ENCODE assay signal across 15 mouse cellular contexts in the genomic region with DNA sequence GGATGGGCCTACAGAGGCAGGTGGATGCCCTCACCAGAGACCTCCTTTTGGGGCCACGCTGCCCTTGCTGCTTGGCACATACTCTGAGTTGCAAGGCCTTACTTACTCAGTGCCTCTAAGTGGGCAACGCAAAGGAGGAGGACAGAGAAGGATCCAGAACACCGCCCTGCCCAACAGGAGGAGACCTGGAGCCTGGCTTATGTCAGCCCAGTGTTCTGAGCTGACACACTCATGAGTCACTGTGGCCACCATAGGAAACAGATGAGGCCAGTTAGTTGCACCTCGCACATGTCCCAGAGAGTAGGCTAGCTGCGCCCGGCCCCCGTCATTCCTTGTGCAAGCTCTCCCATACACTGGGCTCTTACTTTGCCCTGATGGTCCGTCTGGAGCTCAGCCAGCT.
"Had no signal": no experiment of that assay in that cellular context is flagged by ENCODE, and none has a peak within 500 bp of the region (broad histone marks: within the 10 kb centered on the region; RNA-seq: fewer than 3 reads in every experiment).

No protein-coding gene starts in this region.

- DNase-seq: liver, postnatal 0 days; lung, adult 2 months; lung, postnatal 14 days; lung, postnatal 36 days; right cerebral cortex, postnatal 14 days; thymus, postnatal 14 days; thymus, postnatal 36 days had no signal

- ATAC-seq: liver, postnatal 0 days; lung, postnatal 0 days; midbrain, embryonic 13.5 days; midbrain, embryonic 15.5 days had no signal

- H3K27me3 ChIP-seq: liver, embryonic 15.5 days; lung, embryonic 15.5 days; megakaryocyte, embryonic 14.5 days; midbrain, embryonic 13.5 days; midbrain, embryonic 15.5 days; neural tube, embryonic 12.5 days; stomach, embryonic 15.5 days had no signal

- H3K4me3 ChIP-seq: liver, embryonic 15.5 days; lung, embryonic 15.5 days; megakaryocyte, embryonic 14.5 days; midbrain, embryonic 13.5 days; midbrain, embryonic 15.5 days; neural tube, embryonic 12.5 days; stomach, embryonic 15.5 days had no signal
